In the genomic region with DNA sequence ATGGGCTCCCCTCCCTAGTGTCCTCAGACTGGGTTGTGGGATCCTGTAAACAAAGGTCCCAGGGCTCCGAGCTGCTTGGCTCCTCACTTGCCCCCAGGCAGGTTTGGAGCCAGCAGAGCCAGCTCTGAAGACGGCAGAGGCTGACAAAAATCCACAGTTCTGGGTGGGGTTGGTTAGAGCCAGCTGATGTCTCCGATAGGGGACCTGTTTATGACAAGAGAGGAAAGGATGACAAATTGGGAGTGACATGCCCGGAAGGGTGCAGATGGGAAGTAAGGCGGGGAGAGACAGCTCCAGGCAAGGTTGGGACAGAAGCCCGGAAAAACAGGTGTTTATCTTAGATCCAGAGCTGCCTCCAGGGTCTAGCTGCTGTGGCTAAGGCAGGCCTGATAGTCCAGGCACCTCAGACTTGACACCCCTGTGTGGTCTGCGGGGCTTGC, we compare ENCODE assay signal across 9 mouse cellular contexts. TPM values are rescaled to one million over a fixed set of nuclear protein-coding genes. Genes with fewer than 3 reads are reported as not detected.
DNase-seq lines count a peak whose midpoint lies in the region.
"Had no signal": no experiment of that assay in that cellular context is flagged by ENCODE, and none has a peak within 500 bp of the region (broad histone marks: within the 10 kb centered on the region; RNA-seq: fewer than 3 reads in every experiment).

No protein-coding gene starts in this region.

- intact Hi-C loops in left cerebral cortex, postnatal 4 days (cut with DNase I), result no loop called here
- intact Hi-C loops in left cerebral cortex, postnatal 25 days (cut with DNase I), result no loop called here

- peak; percentile 64 for DNase-seq in left cerebral cortex, postnatal 4 days
- DNase-seq in left cerebral cortex, postnatal 25 days (ENCODE audit: low spot score in 2 of 2), result no peak
- peak; percentile 75 to 89 for DNase-seq in heart, adult 18-20 months
- DNase-seq in liver, result peak; percentile 81
- DNase-seq in spleen, postnatal 4 days (ENCODE audit: low spot score in 2 of 2), result peak; percentile 76 to 80
- no peak for DNase-seq in adrenal gland, postnatal 36 days
- DNase-seq in urinary bladder, postnatal 36 days (ENCODE audit: low spot score in 2 of 2), result no peak
- DNase-seq in ovary, postnatal 14 days (ENCODE audit: low spot score), result no peak
- DNase-seq: adrenal gland, adult 2 months had no signal

RNA-seq across cellular contexts. Expression of gene Cdc42bpg, which starts 5.8 kb away (rescaled TPM):
- 1 to 10 TPM; 5.0 to 5.7 TPM for total RNA-seq in left cerebral cortex, postnatal 4 days (2021)
- 1 to 10 TPM; 2.7 to 2.9 TPM for total RNA-seq in left cerebral cortex, postnatal 25 days (2021)
- 10 to 100 TPM; 13.8 TPM for total RNA-seq in heart, adult 18-20 months (2021)
- 10 to 100 TPM; 22.6 to 23.5 TPM for total RNA-seq in adrenal gland, postnatal 36 days (2021)

RNA-seq across cellular contexts. Expression of gene Ehd1, which starts 23.9 kb away (rescaled TPM):
- total RNA-seq in left cerebral cortex, postnatal 4 days (2021), result 10 to 100 TPM; 87.1 to 87.7 TPM
- 10 to 100 TPM; 35.9 to 40.3 TPM for total RNA-seq in left cerebral cortex, postnatal 25 days (2021)
- 100 to 1,000 TPM; 101 to 107 TPM for total RNA-seq in heart, adult 18-20 months (2021)
- 100 to 1,000 TPM; 119 to 188 TPM for total RNA-seq in adrenal gland, postnatal 36 days (2021)

RNA-seq across cellular contexts. Expression of gene Men1, which starts 34.4 kb away (rescaled TPM):
- 10 to 100 TPM; 81.1 to 81.4 TPM for total RNA-seq in left cerebral cortex, postnatal 4 days (2021)
- total RNA-seq in left cerebral cortex, postnatal 25 days (2021), result 10 to 100 TPM; 69.7 to 70.0 TPM
- 10 to 100 TPM; 13.3 to 14.0 TPM for total RNA-seq in heart, adult 18-20 months (2021)
- total RNA-seq in adrenal gland, postnatal 36 days (2021), result 10 to 100 TPM; 48.7 to 56.3 TPM

RNA-seq across cellular contexts. Expression of gene Map4k2, which starts 40.5 kb away (rescaled TPM):
- total RNA-seq in left cerebral cortex, postnatal 4 days (2021), result 100 to 1,000 TPM in 1 of 2 experiments, 10 to 100 TPM in 1; 91.7 to 102 TPM
- total RNA-seq in left cerebral cortex, postnatal 25 days (2021), result 10 to 100 TPM; 83.3 to 92.3 TPM
- 10 to 100 TPM; 30.7 to 43.0 TPM for total RNA-seq in heart, adult 18-20 months (2021)
- 10 to 100 TPM; 29.9 to 32.2 TPM for total RNA-seq in adrenal gland, postnatal 36 days (2021)

RNA-seq across cellular contexts. Expression of gene Atg2a, which starts 59.0 kb away (rescaled TPM):
- total RNA-seq in left cerebral cortex, postnatal 4 days (2021), result 10 to 100 TPM; 29.3 to 29.7 TPM
- total RNA-seq in left cerebral cortex, postnatal 25 days (2021), result 10 to 100 TPM; 33.1 to 35.6 TPM
- 10 to 100 TPM; 21.5 to 22.1 TPM for total RNA-seq in heart, adult 18-20 months (2021)
- 10 to 100 TPM; 30.7 to 33.3 TPM for total RNA-seq in adrenal gland, postnatal 36 days (2021)

Comparison
In these comparisons a context has a peak if more than half of its experiments do, and no peak if none do; other contexts are left out.
1. DNase-seq: peak in left cerebral cortex, postnatal 4 days (single experiment), heart, adult 18-20 months (2 of 2), liver (single experiment) and spleen, postnatal 4 days (2 of 2); none in left cerebral cortex, postnatal 25 days (0 of 2), adrenal gland, postnatal 36 days (0 of 2), urinary bladder, postnatal 36 days (0 of 2) and ovary, postnatal 14 days (single experiment).